Mouse (Mus musculus) embryonic facial prominence, embryonic 13.5 days (tissue): ENCODE measurements around the gene Xpa. TPM values are rescaled to one million over a fixed set of nuclear protein-coding genes. Genes with fewer than 3 reads are reported as not detected.

Experiments
- ATAC-seq: fragments of 200-750 bp; cut with Nextera tagmentation; 2 replicates; pipeline ENCODE4 v1.8.0; 2017; ENCODE audit warnings: low read depth; ENCODE audit not compliant: insufficient number of reproducible peaks, insufficient read depth, low FRiP score, low TSS enrichment
- H3K27ac ChIP-seq: fragments of 300-500 bp; sonication (generic); 2 replicates; pipeline ENCODE4 v1.5.1; 2015; ENCODE audit warnings: moderate library complexity, mild to moderate bottlenecking, inconsistent platforms
- H3K27me3 ChIP-seq: fragments of 300-500 bp; sonication (generic); 2 replicates; pipeline ENCODE4 v1.6.1; 2015; ENCODE audit warnings: mild to moderate bottlenecking, inconsistent platforms
- H3K36me3 ChIP-seq: fragments of 300-500 bp; sonication (generic); 2 replicates; pipeline ENCODE4 v1.6.1; 2015; ENCODE audit warnings: mild to moderate bottlenecking, inconsistent platforms
- H3K4me1 ChIP-seq: fragments of 300-500 bp; sonication (generic); 2 replicates; pipeline ENCODE4 v1.6.1; 2015; ENCODE audit warnings: inconsistent platforms
- H3K4me2 ChIP-seq: fragments of 300-500 bp; sonication (generic); 2 replicates; pipeline ENCODE4 v1.6.1; 2015; ENCODE audit warnings: moderate library complexity, mild to moderate bottlenecking, inconsistent platforms
- H3K4me3 ChIP-seq: fragments of 300-500 bp; sonication (generic); 2 replicates; pipeline ENCODE4 v1.5.1; 2015; ENCODE audit warnings: mild to moderate bottlenecking, inconsistent platforms
- H3K9ac ChIP-seq: fragments of 300-500 bp; sonication (generic); 2 replicates; pipeline ENCODE4 v1.6.1; 2015; ENCODE audit warnings: mild to moderate bottlenecking, inconsistent platforms
- H3K9me3 ChIP-seq: fragments of 300-500 bp; sonication (generic); 2 replicates; pipeline ENCODE4 v1.6.1; 2016; ENCODE audit warnings: inconsistent platforms
- WGBS: fragments of 180-500 bp; shearing (Covaris S2); methylation state at CpG from one replicate; pipeline ENCODE4 v1.1.7; 2015; ENCODE audit warnings: mixed read lengths; 5-methylcytosine and 5-hydroxymethylcytosine counted together
- polyA plus RNA-seq: library from polyadenylated mRNA; unstranded; fragments of >200 nt; fragmentation: Nextera tagmentation; extraction: Ambion mirVana; gene quantifications from 2 replicates; pipeline ENCODE4 v1.2.1, GENCODE M21; 2015

Gene Xpa
- polyA plus RNA-seq, 1 experiment from 2014 or later = 31.7 TPM

DNA sequence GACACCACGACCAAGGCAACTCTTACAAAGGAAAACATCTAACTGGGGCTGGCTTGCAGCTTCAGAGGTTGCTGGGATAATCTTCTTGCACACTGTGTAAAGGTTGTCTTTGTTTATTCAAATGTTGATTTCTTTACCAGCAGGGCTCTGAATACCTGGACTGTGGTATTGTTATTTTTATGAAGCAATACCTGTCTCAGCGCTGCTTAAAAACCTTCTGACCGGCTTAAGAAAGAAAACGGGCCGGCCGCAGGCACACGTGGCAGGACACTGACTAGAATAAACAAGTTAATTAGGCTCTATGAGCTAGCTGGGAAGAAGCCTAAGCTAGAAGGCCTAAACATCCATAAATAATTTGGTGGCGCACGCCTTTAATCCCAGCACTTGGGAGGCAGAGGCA, 10.2 kb downstream of the Xpa start:
- H3K36me3 ChIP-seq = peaks cover 91% of the 10 kb centered on the region
- H3K4me3 ChIP-seq = no peak overlapping the region
- no peak for ATAC-seq
- no peaks in the 10 kb centered on the region for H3K9me3 ChIP-seq
- H3K9ac ChIP-seq = no peak overlapping the region
- no peak overlapping the region for H3K27ac ChIP-seq
- no peaks in the 10 kb centered on the region for H3K4me1 ChIP-seq
- no peaks in the 10 kb centered on the region for H3K27me3 ChIP-seq
- no peak overlapping the region for H3K4me2 ChIP-seq
- 83% methylated on average over 9 of the region's 9 CpGs for WGBS

GRCm38 (mm10) chr4:46185423-46185822, 10.7 kb downstream of the Xpa start:
- peaks cover 89% of the 10 kb centered on the region for H3K36me3 ChIP-seq
- no peak overlapping the region for H3K9ac ChIP-seq
- 71% methylated on average over 8 of the region's 8 CpGs for WGBS
- no peak overlapping the region for H3K27ac ChIP-seq
- H3K4me3 ChIP-seq = no peak overlapping the region
- H3K4me1 ChIP-seq = no peaks in the 10 kb centered on the region
- H3K4me2 ChIP-seq = no peak overlapping the region
- H3K27me3 ChIP-seq = no peaks in the 10 kb centered on the region
- no peak for ATAC-seq
- no peaks in the 10 kb centered on the region for H3K9me3 ChIP-seq

DNA sequence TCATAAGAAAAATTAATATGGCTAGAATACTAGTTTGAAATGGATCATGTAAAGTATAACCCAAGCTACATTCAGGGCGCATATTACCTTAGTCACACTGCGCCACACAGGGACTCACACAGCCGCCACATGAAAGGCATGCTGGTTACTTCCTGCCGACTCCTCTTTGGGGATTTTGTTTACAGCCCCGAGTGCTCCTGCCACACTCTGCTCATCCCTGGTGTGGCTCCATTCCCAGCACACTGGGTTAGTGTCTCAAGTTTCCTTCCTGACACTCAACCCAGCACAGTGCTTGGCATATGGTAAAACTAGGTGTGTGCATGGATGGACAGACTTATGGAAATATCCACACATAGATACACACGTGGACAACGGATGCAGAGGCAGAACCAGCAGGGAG, 13.9 kb downstream of the Xpa start:
- H3K27me3 ChIP-seq = no peaks in the 10 kb centered on the region
- no peaks in the 10 kb centered on the region for H3K9me3 ChIP-seq
- H3K4me1 ChIP-seq = no peaks in the 10 kb centered on the region
- H3K4me3 ChIP-seq = no peak overlapping the region
- peaks cover 92% of the 10 kb centered on the region for H3K36me3 ChIP-seq
- no peak for ATAC-seq
- no peak overlapping the region for H3K4me2 ChIP-seq
- no peak overlapping the region for H3K27ac ChIP-seq
- H3K9ac ChIP-seq = no peak overlapping the region
- WGBS = 78% methylated on average over 7 of the region's 7 CpGs

- peaks cover 96% of the 10 kb centered on the region for H3K36me3 ChIP-seq
- WGBS = 20% methylated on average over 6 of the region's 6 CpGs
- H3K9me3 ChIP-seq = no peaks in the 10 kb centered on the region
- H3K4me1 ChIP-seq = no peaks in the 10 kb centered on the region
- no peak for ATAC-seq
- H3K27me3 ChIP-seq = no peaks in the 10 kb centered on the region
- H3K9ac ChIP-seq = no peak overlapping the region
- no peak overlapping the region for H3K27ac ChIP-seq
- no peak overlapping the region for H3K4me2 ChIP-seq
- H3K4me3 ChIP-seq = no peak overlapping the region
These were observed 14.9 kb downstream of the Xpa start for GRCm38 (mm10) chr4:46181168-46181567.

DNA sequence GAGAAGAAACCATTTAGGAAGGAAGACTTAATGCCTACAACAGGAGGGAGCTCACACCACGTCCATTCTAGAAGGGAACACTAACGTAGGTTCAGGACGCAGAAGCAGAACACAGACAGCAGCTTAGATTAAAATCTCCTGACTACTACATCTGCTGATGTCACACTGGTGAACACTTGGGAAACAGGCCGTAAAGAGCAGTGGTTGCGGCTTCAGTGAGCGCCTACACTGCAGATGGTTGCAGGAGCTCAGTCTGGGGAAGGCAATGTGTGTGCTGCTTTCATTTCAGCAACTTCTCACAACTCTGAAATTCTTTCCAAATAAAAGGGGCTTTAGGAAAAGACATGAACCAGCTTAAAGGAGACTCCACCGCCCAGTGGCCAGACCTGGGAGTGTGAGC, 18.6 kb downstream of the Xpa start:
- WGBS = 86% methylated on average over 7 of the region's 7 CpGs
- peaks cover 94% of the 10 kb centered on the region for H3K36me3 ChIP-seq

GRCm38 (mm10) chr4:46177018-46177417, 19.1 kb downstream of the Xpa start:
- Histone ChIP-seq H3K36me3 (peaks cover 92% of the 10 kb centered on the region), H3K27ac (no peak overlapping the region), H3K9me3 (no peaks in the 10 kb centered on the region), H3K27me3 (no peaks in the 10 kb centered on the region), H3K4me3 (no peak overlapping the region), H3K4me2 (no peak overlapping the region), H3K4me1 (no peaks in the 10 kb centered on the region), H3K9ac (no peak overlapping the region)
- no peak for ATAC-seq
- WGBS = 83% methylated on average over 5 of the region's 5 CpGs

More for the DNA sequence above, 18.6 kb downstream of the Xpa start:
- no peak for ATAC-seq
- Histone ChIP-seq H3K4me3 (no peak overlapping the region), H3K27ac (no peak overlapping the region), H3K4me1 (no peaks in the 10 kb centered on the region), H3K27me3 (no peaks in the 10 kb centered on the region), H3K4me2 (no peak overlapping the region), H3K9me3 (no peaks in the 10 kb centered on the region), H3K9ac (no peak overlapping the region)

- no peaks in the 10 kb centered on the region for H3K27me3 ChIP-seq
- 76% methylated on average over 4 of the region's 4 CpGs for WGBS
- peaks cover 92% of the 10 kb centered on the region for H3K36me3 ChIP-seq
- no peak overlapping the region for H3K9ac ChIP-seq
- H3K9me3 ChIP-seq = no peaks in the 10 kb centered on the region
- no peaks in the 10 kb centered on the region for H3K4me1 ChIP-seq
- H3K4me2 ChIP-seq = no peak overlapping the region
- no peak overlapping the region for H3K27ac ChIP-seq
- ATAC-seq = no peak
- no peak overlapping the region for H3K4me3 ChIP-seq
These were observed 19.8 kb downstream of the Xpa start for GRCm38 (mm10) chr4:46176313-46176712.

DNA sequence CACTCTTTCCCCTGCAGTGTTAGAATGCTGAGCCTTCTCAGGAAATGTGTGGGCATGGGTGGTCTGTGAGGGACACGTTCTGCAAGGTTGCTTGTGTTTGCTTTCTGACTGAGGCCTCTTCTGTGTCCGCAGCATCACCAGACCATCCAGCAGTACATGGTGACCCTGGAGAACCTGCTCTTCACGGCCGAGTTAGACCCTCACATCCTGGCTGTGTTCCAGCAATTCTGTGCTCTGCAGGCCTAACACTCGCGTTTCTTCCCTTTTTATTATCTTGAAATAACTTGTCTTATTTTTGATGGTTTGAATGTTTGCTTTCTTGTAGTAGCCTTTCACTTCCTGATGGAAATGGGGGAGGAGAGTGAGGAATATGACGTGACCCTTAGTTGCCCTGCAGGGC, 24.4 kb downstream of the Xpa start:
- 84% methylated on average over 7 of the region's 7 CpGs for WGBS
- H3K36me3 ChIP-seq = peaks cover 92% of the 10 kb centered on the region
- H3K4me3 ChIP-seq = no peak overlapping the region
- no peaks in the 10 kb centered on the region for H3K9me3 ChIP-seq
- no peak overlapping the region for H3K27ac ChIP-seq
- no peak overlapping the region for H3K4me2 ChIP-seq
- no peak for ATAC-seq
- H3K4me1 ChIP-seq = no peaks in the 10 kb centered on the region
- H3K9ac ChIP-seq = no peak overlapping the region
- no peaks in the 10 kb centered on the region for H3K27me3 ChIP-seq

DNA sequence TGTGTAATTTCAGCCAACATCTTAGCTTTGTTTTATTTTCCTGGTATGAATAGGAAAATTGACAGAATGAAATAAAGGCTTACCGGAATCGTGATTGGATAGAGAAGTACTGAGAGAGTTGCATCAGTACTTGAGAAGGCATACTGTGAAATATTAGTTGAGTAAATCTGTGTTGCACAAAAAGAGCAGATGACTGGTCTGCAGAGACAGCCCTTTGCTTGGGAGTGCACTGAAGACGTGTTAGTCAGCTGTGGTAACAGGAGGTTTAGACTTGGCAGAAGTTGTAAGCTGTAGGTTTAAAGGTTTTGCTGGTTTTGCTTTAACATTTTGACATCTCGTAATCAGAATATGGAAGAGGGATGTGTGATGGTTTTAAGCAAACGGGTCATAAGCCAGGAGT, 30.3 kb downstream of the Xpa start:
- Histone ChIP-seq H3K27me3 (no peaks in the 10 kb centered on the region), H3K27ac (no peak overlapping the region), H3K4me2 (no peak overlapping the region), H3K4me3 (no peak overlapping the region), H3K9me3 (no peaks in the 10 kb centered on the region), H3K36me3 (peaks cover 86% of the 10 kb centered on the region), H3K9ac (no peak overlapping the region), H3K4me1 (no peaks in the 10 kb centered on the region)
- WGBS = 93% methylated on average over 5 of the region's 5 CpGs
- ATAC-seq = no peak

DNA sequence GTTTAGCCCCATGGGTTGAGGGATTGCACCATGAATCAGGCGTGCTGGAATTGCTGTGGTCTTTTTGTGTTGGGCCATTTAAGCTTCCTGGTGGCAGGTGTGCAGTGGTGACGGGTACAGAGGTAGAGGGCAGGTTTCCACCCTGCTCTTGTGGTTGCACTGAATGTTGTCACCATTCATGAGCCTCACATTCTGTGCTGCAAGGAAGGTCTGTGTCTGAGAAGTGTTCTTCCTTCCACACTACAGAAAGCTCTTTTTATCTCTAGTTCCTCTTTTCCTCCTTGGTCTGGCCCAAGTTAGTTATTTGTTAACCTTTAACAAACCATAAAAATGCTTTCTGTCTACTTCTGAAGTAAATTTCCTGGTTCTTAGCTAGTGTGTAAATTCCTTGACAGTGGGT, 32.1 kb downstream of the Xpa start:
- Histone ChIP-seq H3K27me3 (no peaks in the 10 kb centered on the region), H3K4me2 (no peak overlapping the region), H3K36me3 (peaks cover 85% of the 10 kb centered on the region), H3K9ac (no peak overlapping the region), H3K4me3 (no peak overlapping the region), H3K27ac (no peak overlapping the region), H3K4me1 (no peaks in the 10 kb centered on the region), H3K9me3 (no peaks in the 10 kb centered on the region)
- ATAC-seq = no peak
- WGBS = 82% methylated on average over 2 of the region's 2 CpGs

DNA sequence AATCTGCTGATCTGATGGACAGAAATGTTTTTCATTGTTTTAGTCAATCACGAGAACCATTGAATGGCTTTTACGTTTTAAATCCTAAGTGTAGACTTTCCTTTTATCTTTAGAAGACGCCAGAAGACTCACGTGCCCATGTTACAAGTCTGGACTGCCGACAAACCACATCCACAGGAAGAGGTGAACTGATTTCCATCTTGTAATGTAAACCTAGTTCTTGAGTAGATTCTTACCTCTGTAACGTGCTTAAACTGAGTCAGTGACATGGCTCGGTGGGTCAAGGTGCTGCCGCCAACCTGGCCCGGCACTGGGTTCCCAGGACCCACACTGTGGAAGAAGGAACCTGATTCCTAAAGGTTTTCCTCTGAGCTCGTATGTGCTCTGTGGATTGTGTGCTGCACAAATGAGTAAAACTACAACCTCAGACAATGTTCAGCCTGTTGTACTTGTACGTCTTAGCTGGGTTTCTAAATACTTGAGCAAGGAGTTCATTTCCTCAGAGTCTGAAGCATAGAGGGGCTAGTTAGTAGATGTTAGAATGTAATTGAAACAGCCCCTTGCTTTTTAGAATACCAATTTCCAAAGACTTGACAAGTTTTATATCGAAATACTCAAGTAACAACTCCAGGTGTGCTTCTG, 44.1 kb downstream of the Xpa start:
- Histone ChIP-seq H3K9ac (no peak overlapping the region), H3K4me2 (no peak overlapping the region), H3K27me3 (no peaks in the 10 kb centered on the region), H3K36me3 (peaks cover 86% of the 10 kb centered on the region), H3K4me3 (no peak overlapping the region), H3K27ac (no peak overlapping the region), H3K4me1 (no peaks in the 10 kb centered on the region), H3K9me3 (no peaks in the 10 kb centered on the region)
- no peak for ATAC-seq
- WGBS = 92% methylated on average over 12 of the region's 12 CpGs

GRCm38 (mm10) chr4:46146881-46147280, 49.2 kb downstream of the Xpa start:
- no peaks in the 10 kb centered on the region for H3K27me3 ChIP-seq
- no peak overlapping the region for H3K27ac ChIP-seq
- no peaks in the 10 kb centered on the region for H3K4me1 ChIP-seq
- H3K4me2 ChIP-seq = no peak overlapping the region
- WGBS = 95% methylated on average over 1 of the region's 1 CpGs
- no peaks in the 10 kb centered on the region for H3K9me3 ChIP-seq
- peaks cover 51% of the 10 kb centered on the region for H3K36me3 ChIP-seq
- no peak for ATAC-seq
- no peak overlapping the region for H3K9ac ChIP-seq
- no peak overlapping the region for H3K4me3 ChIP-seq
